Mouse (Mus musculus) lung, postnatal 0 days (tissue): Measurements from ENCODE around the gene Casq1. TPM values are rescaled to one million over a fixed set of nuclear protein-coding genes. Genes with fewer than 3 reads are reported as not detected.

Experiments
- ATAC-seq: fragments of 200-750 bp; cut with Nextera tagmentation; 2 replicates; pipeline ENCODE4 v1.8.0; 2017; ENCODE audit warnings: moderate library complexity
- DNase-seq: peaks from one replicate; pipeline ENCODE4 v3.0.0-alpha.2; 2016; ENCODE audit warnings: low spot score
- H3K27ac ChIP-seq: fragments of 300-500 bp; sonication (generic); 2 replicates; pipeline ENCODE4 v1.5.1; 2014; ENCODE audit warnings: antibody characterized with exemption, mild to moderate bottlenecking, low read length, mixed read lengths
- H3K27me3 ChIP-seq: fragments of 300-500 bp; sonication (generic); replicated peaks from 2 replicates; pipeline ENCODE4 v1.6.1; 2014; ENCODE audit warnings: low read length, mixed read lengths; ENCODE audit not compliant: insufficient read depth
- H3K36me3 ChIP-seq: fragments of 300-500 bp; sonication (generic); 2 replicates; pipeline ENCODE4 v1.6.1; 2014; ENCODE audit warnings: low read length, mixed read lengths; ENCODE audit not compliant: insufficient read depth
- H3K4me1 ChIP-seq: fragments of 300-500 bp; sonication (generic); 2 replicates; pipeline ENCODE4 v1.6.1; 2014; ENCODE audit warnings: antibody characterized with exemption, low read depth, low read length, mixed read lengths; ENCODE audit not compliant: insufficient read depth
- H3K4me2 ChIP-seq: fragments of 300-500 bp; sonication (generic); replicated peaks from 2 replicates; pipeline ENCODE4 v1.6.1; 2014; ENCODE audit warnings: low read depth, mild to moderate bottlenecking, low read length, moderate library complexity, mixed read lengths
- H3K4me3 ChIP-seq: fragments of 300-500 bp; sonication (generic); 2 replicates; pipeline ENCODE4 v1.5.1; 2014; ENCODE audit warnings: low read depth, low read length
- H3K9ac ChIP-seq: fragments of 300-500 bp; sonication (generic); replicated peaks from 2 replicates; pipeline ENCODE4 v1.6.1; 2014; ENCODE audit warnings: low read depth, mild to moderate bottlenecking
- H3K9me3 ChIP-seq: fragments of 300-500 bp; sonication (generic); 2 replicates; pipeline ENCODE4 v1.6.1; 2016; ENCODE audit warnings: low read length, mixed read lengths
- CTCF ChIP-seq: IDR thresholded peaks from 2 replicates; pipeline ENCODE4 v1.5.1; 2016; ENCODE audit warnings: antibody characterized with exemption, mild to moderate bottlenecking
- EP300 ChIP-seq: IDR thresholded peaks from 2 replicates; pipeline ENCODE4 v1.6.1; 2016; ENCODE audit warnings: antibody characterized with exemption, mild to moderate bottlenecking, control low read depth
- WGBS: fragments of 180-500 bp; shearing (Covaris S2); extraction: QIAGEN DNeasy Blood & Tissue Kit; methylation state at CpG from one replicate; pipeline ENCODE4 v1.1.7; 2014; 5-methylcytosine and 5-hydroxymethylcytosine counted together
- polyA plus RNA-seq: library from polyadenylated mRNA; unstranded; fragments of >200 nt; fragmentation: Nextera tagmentation; extraction: Ambion mirVana; gene quantifications from 2 replicates; pipeline ENCODE4 v1.2.1, GENCODE M21; 2015

Gene Casq1
- polyA plus RNA-seq, 1 experiment from 2014 or later: 2.5 TPM

DNA sequence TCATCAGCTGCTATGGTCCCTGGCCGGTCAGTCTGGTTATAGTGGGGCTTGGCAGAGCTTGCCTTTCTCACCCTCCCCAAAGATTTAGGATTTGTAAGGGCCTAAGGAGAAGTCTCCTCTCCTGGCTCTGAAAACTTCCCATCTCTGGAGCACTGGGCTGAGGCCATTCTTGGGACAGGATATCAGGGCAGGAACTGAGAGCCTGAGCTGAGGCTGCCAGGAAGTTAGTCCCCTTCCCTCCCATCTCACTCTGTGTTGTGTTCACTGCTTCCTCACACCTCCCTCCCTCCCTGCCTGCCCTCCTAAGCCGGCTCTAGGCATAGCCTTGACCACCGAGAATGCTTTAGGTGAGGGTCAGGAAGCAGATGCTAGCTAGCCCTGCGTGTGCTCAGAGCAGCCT is 16.1 kb downstream of the Casq1 start:
- WGBS: 8% methylated on average over 4 of the region's 4 CpGs
- Histone ChIP-seq H3K4me1 (peaks cover 14% of the 10 kb centered on the region; the same call in 1 of the 2 replicates), H3K4me3 (no peak overlapping the region), H3K4me2 (0 out of 2 replicates have a peak overlapping the region, but pooled peaks have one; percentile 14), H3K9ac (no peak overlapping the region), H3K9me3 (no peaks in the 10 kb centered on the region), H3K27me3 (no peaks in the 10 kb centered on the region), H3K36me3 (peaks cover 8% of the 10 kb centered on the region; the same call in 1 of the 2 replicates), H3K27ac (peak overlapping the region; percentile 71)
- TF ChIP-seq CTCF (no peak), EP300 (no peak)
- peak; percentile 56 for DNase-seq
- ATAC-seq: peak; percentile 13; the same call in 1 of the 2 replicates

DNA sequence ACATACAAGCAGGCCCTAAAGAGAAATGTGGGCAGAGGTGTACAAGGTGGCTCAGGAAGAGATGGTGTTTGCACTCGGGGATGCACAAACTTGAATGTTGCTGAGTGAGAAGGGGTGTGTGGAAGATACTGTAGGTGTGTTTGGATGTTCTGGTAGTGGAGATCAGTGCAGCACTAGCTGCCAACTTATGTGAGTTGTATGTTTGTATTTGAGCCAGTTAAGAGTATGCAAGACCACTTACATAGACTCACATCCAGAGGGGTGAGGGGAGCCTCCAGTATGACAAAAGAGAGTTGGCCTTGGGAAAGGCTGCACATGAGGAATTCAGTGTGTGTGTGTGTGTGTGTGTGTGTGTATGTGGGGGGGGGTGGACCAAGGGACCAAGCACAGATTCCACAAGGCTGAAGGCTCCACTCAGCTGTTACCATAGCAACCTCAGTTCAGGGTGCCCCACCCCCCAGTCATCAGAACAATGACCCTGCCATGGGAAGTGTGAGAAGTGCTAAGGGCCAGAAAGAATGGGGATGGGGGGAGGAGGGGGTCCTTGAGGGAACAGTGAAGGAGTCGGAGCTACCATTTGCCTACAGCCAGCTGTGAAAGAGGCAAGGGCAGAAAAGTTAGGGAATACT is 16.7 kb downstream of the Casq1 start:
- Histone ChIP-seq H3K27me3 (no peaks in the 10 kb centered on the region), H3K36me3 (peaks cover 12% of the 10 kb centered on the region; the same call in 1 of the 2 replicates), H3K4me3 (no peak overlapping the region), H3K4me2 (0 out of 2 replicates have a peak overlapping the region, but pooled peaks have one; percentile 14), H3K9ac (no peak overlapping the region), H3K4me1 (peaks cover 14% of the 10 kb centered on the region; the same call in 1 of the 2 replicates), H3K27ac (peak overlapping the region; percentile 71), H3K9me3 (no peaks in the 10 kb centered on the region)
- WGBS: 13% methylated on average over 2 of the region's 2 CpGs
- ATAC-seq: 0 out of 2 replicates have a peak, but pooled peaks have one; percentile 8
- no peak for TF ChIP-seq EP300
- no peak for TF ChIP-seq CTCF
- no peak for DNase-seq

DNA sequence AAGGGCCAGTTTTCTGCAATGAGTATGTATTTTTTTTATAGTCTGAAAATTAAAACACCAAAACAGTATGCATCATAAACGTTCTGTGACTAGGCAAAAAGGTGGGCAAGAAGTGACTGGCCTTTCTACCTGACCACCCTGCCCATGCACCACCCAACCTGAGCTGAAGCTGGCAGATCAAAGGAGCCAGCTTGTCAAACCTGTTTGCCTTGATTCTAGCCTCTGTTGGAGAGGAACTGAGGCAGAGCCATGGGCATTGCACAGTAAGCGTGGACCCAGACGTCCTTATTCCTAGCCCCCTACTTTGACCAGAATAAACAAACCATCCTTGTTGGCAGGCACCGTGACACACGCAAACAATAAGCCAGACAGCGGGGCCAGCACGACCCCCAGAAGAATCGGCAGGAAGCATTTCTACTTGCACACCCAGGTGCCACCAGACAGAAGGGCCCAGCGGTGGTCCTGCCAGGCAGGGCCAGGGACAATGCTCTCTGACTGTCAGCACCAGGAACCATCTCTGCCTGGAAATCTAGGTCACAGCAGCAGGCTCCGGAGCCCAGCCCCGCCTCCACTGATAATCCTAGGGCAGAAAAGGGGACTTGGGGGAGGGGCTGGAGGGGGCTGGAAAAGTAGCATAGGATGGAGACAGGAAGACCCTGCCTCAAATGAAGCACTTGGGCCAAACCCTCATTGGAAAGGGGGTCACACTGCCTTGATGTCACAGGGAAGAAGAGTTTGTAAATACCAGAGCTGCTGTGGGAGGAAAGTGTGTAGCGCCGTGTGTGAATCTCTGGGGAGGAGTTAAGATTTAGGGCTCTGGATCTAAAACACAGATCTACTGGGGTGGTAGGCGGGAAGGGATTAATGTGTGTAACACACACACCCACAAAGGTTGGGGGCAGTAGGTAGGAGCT is 17.4 kb downstream of the Casq1 start:
- DNase-seq (no peak), ATAC-seq (no peak)
- Histone ChIP-seq H3K9me3 (no peaks in the 10 kb centered on the region), H3K4me1 (peaks cover 14% of the 10 kb centered on the region; the same call in 1 of the 2 replicates), H3K27ac (peak overlapping the region; percentile 27; the same call in 1 of the 2 replicates), H3K4me3 (no peak overlapping the region), H3K9ac (no peak overlapping the region), H3K27me3 (no peaks in the 10 kb centered on the region), H3K36me3 (peaks cover 16% of the 10 kb centered on the region; the same call in 1 of the 2 replicates), H3K4me2 (no peak overlapping the region)
- TF ChIP-seq CTCF: no peak
- no peak for TF ChIP-seq EP300
- 23% methylated on average over 14 of the region's 14 CpGs for WGBS

DNA sequence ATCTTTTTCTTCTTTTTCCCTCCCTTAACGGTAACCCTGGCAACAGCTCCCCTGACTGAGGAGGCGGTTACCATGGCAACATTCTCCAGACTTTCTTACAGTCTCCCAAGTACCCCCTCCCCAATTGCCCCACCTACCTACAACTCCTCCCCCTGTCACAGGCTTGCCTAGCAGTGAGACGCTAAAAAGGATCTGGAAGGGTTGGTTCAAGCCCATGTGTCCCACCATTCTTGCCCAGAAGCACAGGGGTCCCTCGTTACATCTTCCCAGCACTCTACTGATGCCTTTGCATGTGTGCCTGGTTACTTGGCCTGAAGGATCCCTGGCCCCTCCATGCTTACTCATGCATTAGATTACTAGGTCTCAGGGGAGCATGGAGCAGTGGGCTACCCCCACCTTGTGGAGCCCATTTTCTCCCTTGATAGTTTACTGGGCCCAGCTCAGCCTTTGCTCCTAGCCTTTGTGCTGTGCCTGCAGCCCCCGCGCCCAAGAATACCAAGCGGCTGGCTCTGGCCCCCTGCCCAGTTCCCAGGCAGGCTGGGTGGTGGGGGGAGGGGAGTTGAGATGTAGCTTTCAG is 18.7 kb downstream of the Casq1 start:
- ATAC-seq (no peak), DNase-seq (no peak)
- 39% methylated on average over 7 of the region's 7 CpGs for WGBS
- Histone ChIP-seq H3K9ac (no peak overlapping the region), H3K27ac (no peak overlapping the region), H3K4me3 (no peak overlapping the region), H3K4me2 (no peak overlapping the region), H3K36me3 (peaks cover 26% of the 10 kb centered on the region), H3K4me1 (peaks cover 9% of the 10 kb centered on the region; the same call in 1 of the 2 replicates), H3K9me3 (no peaks in the 10 kb centered on the region), H3K27me3 (no peaks in the 10 kb centered on the region)
- TF ChIP-seq CTCF: no peak
- TF ChIP-seq EP300: no peak

DNA sequence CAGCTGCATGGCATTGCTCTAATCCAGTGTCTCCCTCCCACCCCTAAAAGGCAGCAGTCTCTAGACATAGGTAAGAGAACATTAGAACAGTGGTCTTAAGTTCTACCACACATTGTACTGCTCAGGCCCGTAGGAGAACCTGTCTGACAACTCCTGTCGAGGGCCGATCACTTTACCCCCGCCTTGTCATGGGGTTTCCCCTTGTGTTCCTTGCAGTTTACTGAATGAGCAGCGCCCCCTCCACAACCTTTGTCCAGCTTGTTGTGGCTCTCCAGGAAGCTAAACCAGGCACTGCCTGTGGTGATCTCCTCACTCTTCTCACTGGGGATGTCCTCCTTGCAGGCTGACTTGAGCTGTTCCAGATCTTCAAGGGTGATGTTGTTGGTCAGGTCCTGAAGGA is 19.5 kb downstream of the Casq1 start:
- Histone ChIP-seq H3K27ac (no peak overlapping the region), H3K9me3 (no peaks in the 10 kb centered on the region), H3K9ac (no peak overlapping the region), H3K4me1 (peaks cover 9% of the 10 kb centered on the region; the same call in 1 of the 2 replicates), H3K4me2 (no peak overlapping the region), H3K27me3 (no peaks in the 10 kb centered on the region), H3K36me3 (peaks cover 33% of the 10 kb centered on the region), H3K4me3 (no peak overlapping the region)
- DNase-seq: peak; percentile 49
- WGBS: 62% methylated on average over 5 of the region's 5 CpGs
- TF ChIP-seq CTCF (no peak), EP300 (no peak)
- peak; percentile 32 for ATAC-seq

DNA sequence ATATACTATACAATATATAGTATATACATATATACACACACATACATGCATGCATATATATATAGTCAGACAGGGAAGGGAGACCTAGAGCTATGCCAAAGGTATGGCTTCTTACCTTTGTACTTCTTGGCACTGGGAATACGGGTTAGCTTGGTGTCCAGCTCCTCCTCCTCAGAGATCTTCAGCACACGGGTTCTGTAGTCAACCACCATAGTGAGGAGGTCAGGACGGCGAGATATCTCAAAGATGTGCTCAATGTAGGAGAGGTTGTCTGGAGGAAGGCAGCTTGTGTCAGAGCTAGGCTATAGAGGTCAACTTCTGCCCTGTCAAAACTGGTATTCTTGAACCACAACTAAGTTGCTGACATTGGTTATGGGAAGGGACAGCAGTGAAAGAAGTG is 20.7 kb downstream of the Casq1 start:
- Histone ChIP-seq H3K27ac (no peak overlapping the region), H3K27me3 (no peaks in the 10 kb centered on the region), H3K4me3 (no peak overlapping the region), H3K9me3 (no peaks in the 10 kb centered on the region), H3K4me2 (no peak overlapping the region), H3K36me3 (peaks cover 41% of the 10 kb centered on the region), H3K4me1 (peaks cover 6% of the 10 kb centered on the region; the same call in 1 of the 2 replicates), H3K9ac (no peak overlapping the region)
- TF ChIP-seq EP300 (no peak), CTCF (no peak)
- WGBS: 86% methylated on average over 4 of the region's 4 CpGs
- no peak for ATAC-seq
- no peak for DNase-seq
